Mouse (Mus musculus): ENCODE measurements around the gene Srpx.

GRCm38 (mm10) chrX:10095797-10096196 lies 21.7 kb downstream of the Srpx start:
- TF ChIP-seq CTCF (IDR thresholded peaks at IDR 0.05; ENCODE audit: borderline replicate concordance, insufficient read depth, low read depth, low read length) (no peak), POLR2A (IDR thresholded peaks at IDR 0.05; ENCODE audit: borderline replicate concordance, insufficient read depth, low read length) (no peak)

All from cerebellum, adult 2 months (tissue).